Mouse (Mus musculus) stomach, postnatal 0 days (tissue): ENCODE measurements at regions not wholly inside any gene's neighbourhood (a gene's known extent, or its start where the extent isn't known, plus 50 kb on each side); places are given as distances from the start of the nearest gene placed in this dataset.

ENCODE experiments used
- CTCF ChIP-seq: IDR thresholded peaks from 2 replicates; pipeline ENCODE4 v1.5.1; 2016; ENCODE audit warnings: antibody characterized with exemption, low read depth, mild to moderate bottlenecking, moderate library complexity
- EP300 ChIP-seq: optimal IDR thresholded peaks from 2 replicates; pipeline ENCODE3; 2016; ENCODE audit warnings: antibody characterized with exemption

DNA sequence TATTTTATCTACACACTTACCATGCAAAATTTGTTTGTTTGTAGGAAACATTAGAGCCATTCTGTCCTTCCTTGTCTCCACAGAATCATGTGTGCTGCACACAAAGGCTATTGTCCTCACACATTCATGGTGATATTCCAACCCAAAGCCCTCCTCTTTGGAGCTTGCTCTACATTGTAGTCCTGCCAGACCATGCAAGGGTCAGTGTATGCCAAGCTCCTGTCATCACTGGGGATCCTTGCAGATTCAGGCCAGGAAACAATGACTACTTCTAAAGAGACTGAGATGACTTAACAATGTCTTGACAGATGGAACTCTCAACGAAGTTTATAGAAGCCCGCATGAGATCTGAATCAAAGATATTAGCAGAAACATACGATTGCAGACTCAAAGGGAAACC lies 137.4 kb upstream of the Thrb start:
- no peak for TF ChIP-seq CTCF
- TF ChIP-seq EP300 = no peak
